Mouse (Mus musculus): ENCODE measurements at regions not wholly inside any gene's neighbourhood (a gene's known extent, or its start where the extent isn't known, plus 50 kb on each side); places are given as distances from the start of the nearest gene placed in this dataset.

GRCm38 (mm10) chr12:17481687-17482086 is 62.9 kb upstream of the Odc1 start:
- DNase-seq = no peak

- DNase-seq = no peak
Measured at GRCm38 (mm10) chr12:17482196-17482595, 62.4 kb upstream of the Odc1 start.

DNA sequence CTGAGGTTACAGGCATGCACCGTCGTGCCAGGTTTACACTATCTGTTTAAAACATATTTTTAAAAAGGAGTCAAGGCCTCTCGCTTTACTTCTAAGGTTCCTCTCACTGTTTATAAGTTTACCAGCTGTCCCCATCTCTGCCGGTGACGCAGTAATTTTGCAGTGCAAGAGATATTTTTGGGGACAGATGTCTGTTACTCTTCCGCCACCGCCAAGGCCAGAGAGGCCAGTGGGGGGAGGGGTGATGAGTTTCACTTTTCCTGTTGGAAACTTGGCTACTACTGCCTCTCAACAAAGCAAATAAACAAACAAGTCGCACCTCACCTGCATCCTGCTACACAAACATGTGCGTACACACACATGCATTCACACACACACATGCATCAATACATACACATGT is 60.1 kb upstream of the Odc1 start:
- DNase-seq = no peak

DNA sequence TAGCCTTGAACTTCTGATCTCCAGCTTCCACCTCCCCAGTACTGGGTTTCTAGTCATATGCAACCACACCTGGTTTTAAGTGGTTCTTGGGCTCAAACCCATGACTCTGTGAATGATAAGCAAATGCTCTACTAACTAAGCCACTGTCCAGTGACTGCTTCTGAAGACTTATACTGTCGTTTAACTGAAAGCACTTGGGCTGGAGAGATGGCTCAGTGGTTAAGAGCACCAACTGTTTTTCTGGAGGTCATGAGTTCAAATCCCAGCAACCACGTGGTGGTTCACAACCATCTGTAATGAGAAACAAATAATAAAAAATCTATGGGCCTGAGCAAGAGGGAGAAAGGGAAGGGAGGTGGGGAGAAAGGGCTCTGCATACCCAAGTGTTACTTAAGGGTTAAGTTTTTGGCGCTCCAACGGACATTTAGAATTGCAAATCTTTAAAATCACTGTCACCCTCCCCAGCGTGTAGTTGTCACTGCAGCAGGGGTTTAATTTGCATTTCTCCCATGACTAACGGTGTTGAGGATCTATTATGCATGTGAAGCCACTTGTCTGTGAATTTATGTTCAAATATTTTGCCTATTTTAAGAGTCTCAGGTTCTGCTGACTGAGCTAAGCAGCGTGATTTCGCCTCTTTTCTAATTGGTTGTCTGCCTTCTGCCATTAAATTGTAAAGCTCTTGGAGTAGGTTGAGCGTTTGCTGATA is 58.4 kb upstream of the Odc1 start:
- DNase-seq = peak; percentile 0

DNA sequence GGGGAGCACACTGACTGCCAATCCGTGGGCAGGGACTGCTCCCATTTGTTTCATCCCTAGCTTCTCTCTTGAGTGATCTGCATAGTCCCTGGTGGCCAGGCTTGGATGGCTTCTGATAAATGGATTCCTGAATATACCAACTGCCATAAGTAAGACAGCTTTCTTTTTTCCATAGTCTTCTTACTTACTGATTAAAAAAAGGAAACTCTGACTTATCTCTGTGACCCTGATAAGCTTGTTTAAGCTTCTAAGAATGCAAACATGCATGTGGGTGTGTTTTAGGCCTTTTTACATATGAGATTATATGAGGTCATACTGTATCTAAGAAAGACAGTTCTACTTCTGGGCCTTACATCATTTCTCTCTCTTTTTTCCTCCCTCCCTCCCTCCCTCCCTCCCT is 57.3 kb upstream of the Odc1 start:
- no peak for DNase-seq

DNA sequence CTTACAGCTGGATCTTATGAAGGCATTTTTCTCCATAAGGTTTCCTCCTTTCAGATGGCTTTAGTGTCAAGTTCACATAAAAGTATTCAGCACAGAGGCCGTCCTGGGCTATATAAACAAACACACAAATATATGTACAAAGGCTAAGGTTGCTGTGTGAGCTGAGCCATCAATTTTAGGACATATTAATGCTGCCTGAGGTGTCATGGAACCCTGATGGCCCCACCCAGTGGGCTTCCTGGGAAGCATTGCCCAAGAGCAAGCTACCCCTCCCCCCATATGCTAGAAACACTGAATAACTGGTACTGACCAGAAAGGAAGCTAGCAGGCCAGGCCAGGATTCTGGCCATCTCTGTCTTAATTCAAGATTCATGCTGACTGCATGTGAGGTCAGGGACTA is 56.4 kb upstream of the Odc1 start:
- no peak for DNase-seq

DNA sequence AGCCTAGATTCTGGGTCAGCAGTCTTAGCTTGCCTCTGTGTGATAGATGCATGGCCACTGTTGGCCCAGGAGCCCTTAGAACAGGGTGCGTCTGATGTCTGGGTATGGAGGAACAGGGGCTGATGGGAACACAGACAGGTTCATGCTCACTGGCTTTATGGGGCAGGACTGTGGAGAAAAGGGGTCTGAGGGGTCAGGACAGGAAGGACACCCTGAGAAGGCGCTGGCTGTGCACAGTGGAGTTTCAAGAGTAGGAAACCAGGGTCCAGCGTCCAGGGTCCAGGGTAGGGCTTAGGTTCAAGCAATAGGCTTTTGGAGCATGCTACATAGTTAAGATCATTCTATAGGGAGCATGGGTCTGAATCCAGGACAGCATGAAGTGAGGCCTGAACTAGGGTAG is 54.6 kb upstream of the Odc1 start:
- DNase-seq = no peak

- peak; percentile 3 for DNase-seq
Measured at GRCm38 (mm10) chr12:17492574-17492973, 52.0 kb upstream of the Odc1 start.

GRCm38 (mm10) chr12:17493053-17493452 is 51.5 kb upstream of the Odc1 start:
- peak; percentile 2 for DNase-seq

DNA sequence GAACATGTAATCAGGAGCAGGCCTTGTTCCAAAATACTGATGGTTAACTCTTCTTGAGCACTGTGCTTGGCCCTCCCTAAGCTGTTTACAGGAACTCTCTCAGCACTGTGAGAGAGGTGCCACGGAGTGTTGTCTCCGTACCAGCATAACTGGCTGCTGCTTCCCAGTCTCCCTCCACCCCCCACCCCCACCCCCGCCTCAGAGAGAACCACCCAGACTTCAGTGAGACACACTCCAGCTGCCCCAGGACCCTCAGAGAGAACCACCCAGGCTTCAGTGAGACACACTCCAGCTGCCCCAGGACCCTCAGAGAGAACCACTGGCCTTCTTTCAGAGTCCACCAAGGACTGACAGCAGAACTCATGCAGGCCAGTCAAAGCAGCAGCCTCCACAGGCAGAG is 50.8 kb upstream of the Odc1 start:
- DNase-seq = no peak

Measured in thymus, postnatal 14 days (tissue).